Mouse (Mus musculus) intestine, postnatal 0 days (tissue): ENCODE results near the gene Scml4. TPM values are rescaled to one million over a fixed set of nuclear protein-coding genes. Genes with fewer than 3 reads are reported as not detected.

Experiments
- ATAC-seq: fragments of 200-750 bp; cut with Nextera tagmentation; 2 replicates; pipeline ENCODE4 v1.8.0; 2017; ENCODE audit warnings: mild to moderate bottlenecking, moderate TSS enrichment, moderate library complexity
- H3K27ac ChIP-seq: fragments of 300-500 bp; sonication (generic); 2 replicates; pipeline ENCODE4 v1.5.1; 2014; ENCODE audit warnings: mild to moderate bottlenecking, low read depth, low read length, moderate library complexity
- H3K27me3 ChIP-seq: fragments of 300-500 bp; sonication (generic); replicated peaks from 2 replicates; pipeline ENCODE4 v1.6.1; 2014; ENCODE audit warnings: low read length, mixed read lengths; ENCODE audit not compliant: control insufficient read depth, insufficient read depth
- H3K36me3 ChIP-seq: fragments of 300-500 bp; sonication (generic); 2 replicates; pipeline ENCODE4 v1.6.1; 2014; ENCODE audit warnings: mild to moderate bottlenecking, moderate library complexity; ENCODE audit not compliant: control insufficient read depth, insufficient read depth
- H3K4me1 ChIP-seq: fragments of 300-500 bp; sonication (generic); replicated peaks from 2 replicates; pipeline ENCODE4 v1.6.1; 2014; ENCODE audit warnings: antibody characterized with exemption, low read length, mixed read lengths; ENCODE audit not compliant: control insufficient read depth, insufficient read depth
- H3K4me2 ChIP-seq: fragments of 300-500 bp; sonication (generic); replicated peaks from 2 replicates; pipeline ENCODE4 v1.6.1; 2014; ENCODE audit warnings: low read depth, mild to moderate bottlenecking, moderate library complexity
- H3K4me3 ChIP-seq: fragments of 300-500 bp; sonication (generic); 2 replicates; pipeline ENCODE4 v1.5.1; 2014; ENCODE audit warnings: low read depth, low read length
- H3K9ac ChIP-seq: fragments of 300-500 bp; sonication (generic); 2 replicates; pipeline ENCODE4 v1.6.1; 2014; ENCODE audit warnings: mild to moderate bottlenecking, low read depth, low read length
- H3K9me3 ChIP-seq: fragments of 300-500 bp; sonication (generic); 2 replicates; pipeline ENCODE4 v1.6.1; 2016; ENCODE audit warnings: mixed run types; ENCODE audit not compliant: control insufficient read depth
- CTCF ChIP-seq: sonication (generic); IDR thresholded peaks from 2 replicates; pipeline ENCODE4 v1.5.1; 2016; ENCODE audit warnings: low read depth, mild to moderate bottlenecking, control low read depth, antibody characterized with exemption, moderate library complexity
- WGBS: fragments of 180-500 bp; shearing (Covaris S2); extraction: QIAGEN DNeasy Blood & Tissue Kit; methylation state at CpG from one replicate; pipeline ENCODE4 v1.1.7; 2014; 5-methylcytosine and 5-hydroxymethylcytosine counted together
- polyA plus RNA-seq: library from polyadenylated mRNA; unstranded; fragments of >200 nt; fragmentation: Nextera tagmentation; extraction: Ambion mirVana; gene quantifications from 2 replicates; pipeline ENCODE4 v1.2.1, GENCODE M21; 2015

Gene Scml4
- polyA plus RNA-seq, 1 experiment from 2014 or later: 13.0 TPM

- no peak for TF ChIP-seq CTCF
- 72% methylated on average over 4 of the region's 4 CpGs for WGBS
- ATAC-seq: no peak
Measured at GRCm38 (mm10) chr10:42901361-42901760, 41.2 kb downstream of the Scml4 start.

GRCm38 (mm10) chr10:42903054-42903453 lies 42.9 kb downstream of the Scml4 start:
- no peak overlapping the region for H3K4me3 ChIP-seq
- H3K9ac ChIP-seq: no peak overlapping the region
- ATAC-seq: peak; percentile 19; the same call in 1 of the 2 replicates
- no peak overlapping the region for H3K27ac ChIP-seq
- WGBS: 84% methylated on average over 1 of the region's 1 CpGs
- H3K4me2 ChIP-seq: no peak overlapping the region
- no peak for TF ChIP-seq CTCF
- no peaks in the 10 kb centered on the region for H3K27me3 ChIP-seq
- H3K4me1 ChIP-seq: no peaks in the 10 kb centered on the region
- H3K9me3 ChIP-seq: no peaks in the 10 kb centered on the region
- H3K36me3 ChIP-seq: no peaks in the 10 kb centered on the region

More at GRCm38 (mm10) chr10:42901361-42901760, 41.2 kb downstream of the Scml4 start:
- Histone ChIP-seq H3K27ac (no peak overlapping the region), H3K9ac (no peak overlapping the region), H3K4me3 (no peak overlapping the region), H3K27me3 (no peaks in the 10 kb centered on the region), H3K36me3 (no peaks in the 10 kb centered on the region), H3K4me2 (no peak overlapping the region), H3K9me3 (no peaks in the 10 kb centered on the region), H3K4me1 (no peaks in the 10 kb centered on the region)

DNA sequence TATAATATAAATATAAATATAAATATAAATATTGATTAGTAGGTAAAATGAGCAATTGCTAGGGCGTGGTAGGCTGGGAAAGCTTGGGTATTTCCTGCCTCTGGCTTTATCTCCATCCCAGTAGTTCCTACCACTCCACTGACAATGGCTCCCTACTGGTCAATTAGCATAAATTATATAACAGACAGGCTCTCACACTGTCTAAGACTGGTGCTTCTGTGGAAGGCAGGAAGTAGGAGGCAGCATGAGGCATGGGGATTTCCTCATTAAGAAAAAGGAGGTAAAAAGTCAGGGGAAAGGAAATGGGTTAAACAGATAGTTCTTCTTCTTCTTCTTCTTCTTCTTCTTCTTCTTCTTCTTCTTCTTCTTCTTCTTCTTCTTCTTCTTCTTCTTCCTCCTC lies 48.4 kb downstream of the Scml4 start:
- ATAC-seq: no peak
- H3K36me3 ChIP-seq: no peaks in the 10 kb centered on the region
- no peak overlapping the region for H3K9ac ChIP-seq
- H3K27ac ChIP-seq: no peak overlapping the region
- no peak overlapping the region for H3K4me2 ChIP-seq
- H3K27me3 ChIP-seq: no peaks in the 10 kb centered on the region
- 0 out of 2 replicates have a peak, but pooled peaks cover 4% of the 10 kb centered on the region for H3K4me1 ChIP-seq
- H3K9me3 ChIP-seq: no peaks in the 10 kb centered on the region
- no peak for TF ChIP-seq CTCF
- H3K4me3 ChIP-seq: no peak overlapping the region
- WGBS: 83% methylated on average over 1 of the region's 1 CpGs

- Histone ChIP-seq H3K9ac (no peak overlapping the region), H3K4me1 (0 out of 2 replicates have a peak, but pooled peaks cover 8% of the 10 kb centered on the region), H3K9me3 (no peaks in the 10 kb centered on the region), H3K27ac (peak overlapping the region; percentile 46), H3K4me3 (no peak overlapping the region), H3K4me2 (peak overlapping the region; percentile 21), H3K27me3 (no peaks in the 10 kb centered on the region), H3K36me3 (no peaks in the 10 kb centered on the region)
- WGBS: 13% methylated on average over 4 of the region's 4 CpGs
- no peak for TF ChIP-seq CTCF
- ATAC-seq: peak; percentile 86
Measured at GRCm38 (mm10) chr10:42910567-42910966, 50.4 kb downstream of the Scml4 start.

DNA sequence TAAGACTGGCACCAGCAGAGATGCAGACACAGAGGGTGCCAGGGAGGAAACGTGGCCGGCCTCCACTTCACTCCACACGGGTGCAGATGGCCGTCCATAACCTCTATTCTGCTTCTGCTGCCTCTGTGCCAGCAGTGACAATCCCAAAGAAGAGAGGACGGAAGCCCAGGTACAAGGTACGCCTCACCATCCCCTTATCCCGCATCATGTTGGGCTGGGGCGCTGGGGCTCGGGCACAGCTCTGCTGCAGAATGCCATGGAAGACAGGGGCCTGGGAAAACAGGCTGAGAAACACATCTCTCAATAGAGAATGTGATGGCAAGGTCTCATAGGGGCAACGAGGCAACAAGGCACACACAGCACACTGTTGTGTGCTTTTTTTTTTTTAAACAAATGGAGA lies 51.9 kb downstream of the Scml4 start:
- Histone ChIP-seq H3K27me3 (no peaks in the 10 kb centered on the region), H3K9me3 (no peaks in the 10 kb centered on the region), H3K27ac (no peak overlapping the region), H3K4me3 (no peak overlapping the region), H3K9ac (no peak overlapping the region), H3K36me3 (no peaks in the 10 kb centered on the region), H3K4me1 (0 out of 2 replicates have a peak, but pooled peaks cover 8% of the 10 kb centered on the region), H3K4me2 (no peak overlapping the region)
- no peak for TF ChIP-seq CTCF
- 87% methylated on average over 10 of the region's 10 CpGs for WGBS
- no peak for ATAC-seq

DNA sequence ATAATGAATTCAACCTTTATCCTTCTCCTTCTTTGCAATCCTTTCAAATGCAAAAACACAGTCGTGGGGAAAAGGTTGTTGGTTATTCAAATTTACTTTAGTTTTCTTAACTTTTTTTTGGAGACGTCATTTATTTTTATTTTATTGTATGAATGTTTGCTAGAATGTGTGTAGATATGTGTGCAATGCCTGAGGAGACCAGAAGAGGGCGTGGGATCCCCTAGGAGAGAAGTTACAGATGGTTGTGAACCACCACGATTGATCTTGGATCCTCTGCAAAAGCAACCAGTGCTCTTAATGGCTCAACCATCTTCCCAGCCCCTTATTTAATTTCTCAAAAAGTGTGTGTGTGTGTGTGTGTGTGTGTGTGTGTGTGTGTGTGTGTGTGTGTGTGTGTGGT lies 53.0 kb downstream of the Scml4 start:
- Histone ChIP-seq H3K4me3 (no peak overlapping the region), H3K9me3 (no peaks in the 10 kb centered on the region), H3K4me2 (no peak overlapping the region), H3K36me3 (no peaks in the 10 kb centered on the region), H3K9ac (no peak overlapping the region), H3K27ac (no peak overlapping the region), H3K4me1 (0 out of 2 replicates have a peak, but pooled peaks cover 8% of the 10 kb centered on the region), H3K27me3 (no peaks in the 10 kb centered on the region)
- ATAC-seq: no peak
- TF ChIP-seq CTCF: peak; percentile 58
- WGBS: 55% methylated on average over 4 of the region's 4 CpGs

GRCm38 (mm10) chr10:42914146-42914545 lies 54.0 kb downstream of the Scml4 start:
- no peak overlapping the region for H3K9ac ChIP-seq
- no peak for ATAC-seq
- no peaks in the 10 kb centered on the region for H3K36me3 ChIP-seq
- no peak overlapping the region for H3K4me3 ChIP-seq
- H3K27me3 ChIP-seq: no peaks in the 10 kb centered on the region
- no peak overlapping the region for H3K27ac ChIP-seq
- 0 out of 2 replicates have a peak, but pooled peaks cover 8% of the 10 kb centered on the region for H3K4me1 ChIP-seq
- no peaks in the 10 kb centered on the region for H3K9me3 ChIP-seq
- H3K4me2 ChIP-seq: no peak overlapping the region
- WGBS: 37% methylated on average over 6 of the region's 6 CpGs
- TF ChIP-seq CTCF: no peak
